Mouse (Mus musculus) layer of hippocampus, adult 2 months (tissue): ENCODE measurements around the gene Zfp983. TPM values are rescaled to one million over a fixed set of nuclear protein-coding genes. Genes with fewer than 3 reads are reported as not detected.

Experiments
- DNase-seq, 2 experiments: peaks; one replicate each; pipeline ENCODE4 v3.0.0; 2022; ENCODE audit warnings: low spot score in 2 of 2
- H3K27ac ChIP-seq: fragments of 200-600 bp; 2 replicates; pipeline ENCODE4 v1.8.1; 2022
- H3K4me3 ChIP-seq: fragments of 200-600 bp; 2 replicates; pipeline ENCODE4 v1.8.1; 2022; ENCODE audit warnings: mild to moderate bottlenecking
- CTCF ChIP-seq: fragments of 200-600 bp; conservative IDR thresholded peaks from 2 replicates; pipeline ENCODE4 v1.8.1; 2022; ENCODE audit warnings: antibody characterized with exemption, mild to moderate bottlenecking, moderate library complexity
- total RNA-seq, 2 experiments: library from RNA; stranded (reverse); gene quantifications; 2 replicates each; pipeline ENCODE4 v1.2.3; 2021

Zfp983 gene
- total RNA-seq, 2 experiments from 2014 or later = 11.1 to 11.3 TPM

- Histone ChIP-seq H3K27ac (no peak overlapping the region), H3K4me3 (no peak overlapping the region)
- no peak for TF ChIP-seq CTCF
- DNase-seq = no peak
Measured at GRCm38 (mm10) chr17:21702281-21703240, 52.1 kb downstream of the Zfp983 start.

GRCm38 (mm10) chr17:21703414-21703813 lies 53.0 kb downstream of the Zfp983 start:
- Histone ChIP-seq H3K27ac (no peak overlapping the region), H3K4me3 (no peak overlapping the region)
- no peak for TF ChIP-seq CTCF
- DNase-seq = no peak

GRCm38 (mm10) chr17:21707343-21707996 lies 57.0 kb downstream of the Zfp983 start, which contains the start of gene Zfp760:
TSS of gene Zfp760 (plus strand) at chr17:21707741.
- DNase-seq = peak; percentile 70 to 88
- no peak; the same call in 1 of the 2 replicates for TF ChIP-seq CTCF
- peak within 1 kb of the TSS; percentile 82 for H3K4me3 ChIP-seq

GRCm38 (mm10) chr17:21708401-21708800 lies 58.0 kb downstream of the Zfp983 start:
- TF ChIP-seq CTCF = no peak
- Histone ChIP-seq H3K4me3 (peak overlapping the region; percentile 82), H3K27ac (peak overlapping the region; percentile 11; the same call in 1 of the 2 replicates)
- no peak for DNase-seq

More at GRCm38 (mm10) chr17:21707343-21707996, 57.0 kb downstream of the Zfp983 start, which contains the start of gene Zfp760:
- H3K27ac ChIP-seq = peak within 1 kb of the TSS; percentile 87

Other genes with a start within 250 kb of the Zfp983 start
- 1 to 10 TPM in 1 of 2 experiments, under 1 TPM in 1; 0.56 to 1.2 TPM for gene Zfp54, start 227.4 kb upstream of the Zfp983 start, total RNA-seq
- gene Zfp51, start 200.2 kb upstream of the Zfp983 start, total RNA-seq = 1 to 10 TPM; 3.7 to 3.8 TPM
- gene Zfp53, start 161.6 kb upstream of the Zfp983 start, total RNA-seq = 1 to 10 TPM; 5.0 to 5.7 TPM
- gene Zfp52, start 115.1 kb upstream of the Zfp983 start, total RNA-seq = 1 to 10 TPM; 5.7 to 7.4 TPM
- gene Zfp948, start 83.6 kb upstream of the Zfp983 start, total RNA-seq = 10 to 100 TPM; 11.0 to 12.2 TPM
- 1 to 10 TPM; 3.5 to 5.6 TPM for gene Gm10226, start 41.2 kb downstream of the Zfp983 start, total RNA-seq
- 1 to 10 TPM; 8.2 to 8.6 TPM for gene Zfp760, start 57.1 kb downstream of the Zfp983 start, total RNA-seq
- 1 to 10 TPM; 4.5 to 6.6 TPM for gene Zfp229, start 80.2 kb downstream of the Zfp983 start, total RNA-seq
- under 1 TPM; 0.56 to 0.69 TPM for gene Zfp820, start 195.1 kb downstream of the Zfp983 start, total RNA-seq